Mouse (Mus musculus): ENCODE results near the gene Rora. TPM values are rescaled to one million over a fixed set of nuclear protein-coding genes. Genes with fewer than 3 reads are reported as not detected.
A peak's percentile ranks its signal among the peaks of the same experiment; 100 is the strongest.

The Rora gene
- polyA plus RNA-seq, 2 experiments from 2014 or later = 63.0 TPM

DNA sequence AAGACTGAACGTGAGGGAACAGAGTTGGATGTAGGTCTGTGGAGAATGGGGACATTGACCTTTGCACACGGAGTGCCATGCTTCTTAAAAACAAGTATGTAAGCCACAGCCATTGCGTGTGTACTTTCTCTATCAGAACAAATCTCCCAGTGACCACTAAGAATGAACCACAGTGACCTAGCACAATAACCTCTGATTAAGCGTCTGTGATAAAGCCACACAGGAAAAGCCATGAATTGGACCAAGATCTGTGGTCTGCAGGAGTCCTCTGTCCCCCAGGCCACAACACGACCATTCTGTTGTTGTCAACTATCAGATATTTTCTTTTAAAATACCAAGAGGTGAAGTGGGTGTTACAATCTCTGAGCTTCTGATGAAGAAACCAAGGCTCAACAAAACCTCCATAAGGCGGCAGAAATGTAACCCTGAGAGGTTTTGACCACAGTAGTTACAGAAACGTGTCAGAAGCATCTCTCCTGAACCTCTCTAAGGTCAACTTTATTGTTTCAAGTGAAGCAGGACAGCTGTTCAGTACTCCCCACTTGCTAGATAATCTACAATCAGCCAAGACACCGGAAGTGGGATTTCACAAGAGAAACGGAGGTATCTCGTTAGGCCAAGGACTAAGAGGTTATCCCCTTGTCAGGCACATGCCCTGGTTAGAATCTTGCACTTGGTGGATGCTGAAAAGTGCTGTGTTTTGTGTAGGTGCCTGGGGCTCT lies 666.5 kb downstream of the Rora start:
- no peak for ATAC-seq

GRCm38 (mm10) chr9:69320635-69321027 lies 667.0 kb downstream of the Rora start:
- no peak for ATAC-seq

- ATAC-seq = no peak
Measured at GRCm38 (mm10) chr9:69321956-69322355, 668.4 kb downstream of the Rora start.

DNA sequence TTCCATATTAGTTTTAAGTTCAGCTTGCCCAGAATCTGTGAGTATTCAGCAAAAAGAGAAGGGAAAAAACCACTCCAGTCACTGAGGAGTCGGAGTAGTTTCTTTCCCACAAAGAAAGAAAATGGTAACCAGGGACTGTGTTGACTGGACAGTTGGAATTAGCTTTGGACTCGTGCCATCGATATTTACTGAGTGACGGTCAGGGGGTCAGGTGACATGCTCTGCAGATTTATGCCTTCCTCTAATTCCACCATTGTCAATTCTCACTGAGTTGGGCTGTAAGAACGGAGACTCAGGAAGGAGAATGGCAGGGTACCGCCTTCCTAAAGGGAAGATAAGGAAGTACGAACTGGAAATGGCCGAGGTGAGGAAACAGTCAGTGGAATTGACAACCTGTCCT lies 670.2 kb downstream of the Rora start:
- no peak for ATAC-seq

- no peak for ATAC-seq
Measured at GRCm38 (mm10) chr9:69327077-69327476, 673.5 kb downstream of the Rora start.

DNA sequence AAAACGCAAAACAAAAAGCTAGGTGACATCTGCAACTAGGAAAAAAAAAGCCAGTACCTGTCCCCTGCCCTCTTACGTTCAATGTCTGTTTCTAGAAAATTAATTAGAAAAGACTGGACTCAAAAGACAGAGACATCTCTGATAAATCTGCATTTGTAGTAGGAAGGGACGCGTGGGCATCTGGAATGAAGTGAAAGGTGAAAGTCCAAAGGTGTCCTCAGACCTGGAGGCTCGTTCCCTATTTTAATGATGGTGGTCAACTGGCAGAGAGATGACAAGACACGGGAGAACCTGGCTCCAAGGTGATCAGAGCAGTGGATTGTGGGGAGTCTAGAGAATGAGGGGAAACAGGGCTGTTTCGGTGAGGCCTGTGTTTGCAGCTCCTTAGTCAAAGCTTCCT lies 674.0 kb downstream of the Rora start:
- ATAC-seq = no peak

DNA sequence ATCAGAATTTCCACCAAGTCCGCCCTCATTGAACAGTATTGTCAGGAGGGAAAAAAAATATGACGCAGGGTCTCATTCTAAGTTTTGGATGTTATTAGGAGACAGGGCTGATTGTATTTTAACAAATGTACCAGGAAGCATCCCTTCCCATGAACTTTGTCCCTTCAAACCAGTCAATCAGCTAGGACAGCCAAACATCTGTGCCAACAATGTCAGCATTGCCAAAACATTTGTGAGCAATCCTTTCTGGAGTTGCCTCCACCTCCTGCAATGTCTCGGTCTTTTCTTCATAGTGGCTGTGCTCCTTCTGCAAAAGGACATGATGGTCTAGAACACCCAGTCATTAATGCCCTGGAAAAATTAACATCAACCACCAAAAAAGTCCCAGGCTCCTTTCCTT lies 678.2 kb downstream of the Rora start:
- ATAC-seq = no peak

- no peak for ATAC-seq
Measured at GRCm38 (mm10) chr9:69332802-69333568, 679.4 kb downstream of the Rora start.

GRCm38 (mm10) chr9:69333654-69334053 lies 680.1 kb downstream of the Rora start:
- ATAC-seq = no peak

- no peak for ATAC-seq
Measured at GRCm38 (mm10) chr9:69334106-69334505, 680.5 kb downstream of the Rora start.

GRCm38 (mm10) chr9:69336063-69336462 lies 682.5 kb downstream of the Rora start:
- ATAC-seq = peak; percentile 79

GRCm38 (mm10) chr9:69339199-69339598 lies 685.6 kb downstream of the Rora start:
- no peak for ATAC-seq

- ATAC-seq = peak; percentile 17
Measured at GRCm38 (mm10) chr9:69339829-69340228, 686.2 kb downstream of the Rora start.

DNA sequence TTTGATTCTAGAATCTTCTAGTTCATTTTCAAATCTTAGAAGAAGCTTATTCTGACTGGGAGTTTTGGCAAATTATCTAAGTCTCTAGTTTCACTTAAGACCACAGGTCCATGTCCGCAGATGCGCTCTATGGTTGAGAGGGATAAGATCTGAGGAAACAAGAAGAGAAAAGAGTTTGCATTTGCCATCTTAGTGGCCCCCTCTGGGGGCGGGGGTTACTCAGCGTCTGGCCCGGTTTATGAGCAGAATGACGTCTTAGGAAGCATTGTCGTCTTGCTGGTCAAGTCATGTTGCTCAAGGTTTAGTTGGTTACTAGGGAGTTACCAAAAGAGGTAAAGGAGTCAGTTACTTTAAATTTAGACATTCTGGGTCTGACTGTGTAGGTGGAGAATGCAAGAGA lies 686.8 kb downstream of the Rora start:
- peak; percentile 24 for ATAC-seq

- ATAC-seq = no peak
Measured at GRCm38 (mm10) chr9:69343881-69344280, 690.3 kb downstream of the Rora start.

DNA sequence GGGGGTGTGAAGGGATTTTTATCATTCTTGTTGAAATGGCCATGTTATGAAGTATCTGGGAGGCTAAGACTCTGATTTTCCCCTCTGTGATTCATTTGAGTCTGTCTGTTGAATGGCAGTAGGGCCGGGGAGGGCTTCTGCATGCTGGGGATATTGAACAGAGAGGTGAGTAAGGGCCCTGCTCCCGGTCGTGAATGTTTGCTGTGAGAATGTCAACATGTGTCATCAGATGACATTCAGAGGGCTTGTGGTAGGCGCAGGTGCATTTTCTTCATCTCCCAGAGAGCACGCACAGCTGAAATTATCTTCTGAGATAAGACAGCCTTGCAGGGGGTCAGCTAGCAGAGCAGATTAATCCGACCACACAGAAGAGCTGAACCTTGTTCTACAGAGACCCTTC lies 692.0 kb downstream of the Rora start:
- no peak for ATAC-seq

- no peak for ATAC-seq
Measured at GRCm38 (mm10) chr9:69347796-69348195, 694.2 kb downstream of the Rora start.

DNA sequence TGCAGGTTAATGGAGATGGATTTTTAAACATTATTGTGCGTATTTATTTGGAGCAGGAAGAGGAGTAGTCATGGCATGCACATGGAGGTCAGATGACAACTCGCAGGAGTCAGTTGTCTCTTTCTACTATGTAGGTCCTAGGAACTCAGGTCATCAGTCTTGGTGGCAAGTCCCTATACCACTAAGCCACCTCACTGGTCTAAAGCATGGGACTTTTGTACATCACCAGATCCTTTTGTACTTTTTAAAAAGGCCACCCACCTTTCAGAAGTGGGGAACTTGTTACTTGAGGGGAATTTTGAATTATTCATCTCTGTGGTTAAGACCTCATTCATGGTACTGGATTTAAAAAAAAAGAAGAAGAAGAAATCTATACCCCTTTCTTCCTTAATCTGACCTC lies 696.0 kb downstream of the Rora start:
- ATAC-seq = peak; percentile 38

- ATAC-seq = no peak
Measured at GRCm38 (mm10) chr9:69354228-69354627, 700.6 kb downstream of the Rora start.

- ATAC-seq = peak; percentile 49
Measured at GRCm38 (mm10) chr9:69357834-69358233, 704.2 kb downstream of the Rora start.

- ATAC-seq = no peak
Measured at GRCm38 (mm10) chr9:69358797-69359196, 705.2 kb downstream of the Rora start.

DNA sequence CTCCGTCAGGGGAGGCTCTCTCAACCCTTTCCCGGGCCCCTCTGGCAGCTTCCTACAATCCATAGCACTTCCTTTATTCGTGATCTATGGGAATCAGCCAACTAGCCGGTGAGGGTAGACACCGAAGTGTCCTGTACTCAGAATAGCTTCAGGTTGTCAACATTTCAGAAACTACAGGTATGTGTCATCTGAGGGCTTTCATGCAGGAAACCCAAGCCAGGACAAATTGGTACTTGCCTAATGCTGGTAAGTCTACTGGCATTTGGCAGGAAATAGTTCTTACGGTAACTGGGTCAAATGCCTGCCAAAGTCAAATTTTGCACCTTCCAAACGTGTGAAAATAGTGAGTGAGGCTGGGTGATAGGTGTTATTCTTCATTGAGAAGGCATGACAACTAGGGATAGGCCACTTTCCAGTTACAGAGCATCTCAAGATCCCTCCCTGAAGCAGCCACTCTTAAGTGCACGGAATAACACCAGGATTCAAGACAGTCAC lies 708.4 kb downstream of the Rora start:
- no peak for ATAC-seq

GRCm38 (mm10) chr9:69362766-69363165 lies 709.2 kb downstream of the Rora start:
- no peak for ATAC-seq

DNA sequence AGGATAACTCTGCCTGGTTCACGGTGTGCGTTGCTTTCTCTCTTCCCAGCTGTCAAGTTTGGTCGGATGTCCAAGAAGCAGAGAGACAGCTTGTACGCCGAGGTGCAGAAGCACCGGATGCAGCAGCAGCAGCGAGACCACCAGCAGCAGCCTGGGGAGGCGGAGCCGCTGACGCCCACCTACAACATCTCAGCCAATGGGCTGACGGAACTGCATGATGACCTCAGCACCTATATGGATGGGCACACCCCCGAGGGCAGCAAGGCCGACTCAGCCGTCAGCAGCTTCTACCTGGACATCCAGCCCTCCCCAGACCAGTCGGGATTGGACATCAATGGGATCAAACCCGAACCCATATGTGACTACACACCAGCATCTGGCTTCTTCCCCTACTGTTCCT lies 710.5 kb downstream of the Rora start:
- no peak for ATAC-seq

Measured in activated CD4-positive, CD25-positive, alpha-beta regulatory T cell, adult 4 months (primary cell).